Mouse (Mus musculus): ENCODE measurements around the gene Pth1r.

The Pth1r gene

DNA sequence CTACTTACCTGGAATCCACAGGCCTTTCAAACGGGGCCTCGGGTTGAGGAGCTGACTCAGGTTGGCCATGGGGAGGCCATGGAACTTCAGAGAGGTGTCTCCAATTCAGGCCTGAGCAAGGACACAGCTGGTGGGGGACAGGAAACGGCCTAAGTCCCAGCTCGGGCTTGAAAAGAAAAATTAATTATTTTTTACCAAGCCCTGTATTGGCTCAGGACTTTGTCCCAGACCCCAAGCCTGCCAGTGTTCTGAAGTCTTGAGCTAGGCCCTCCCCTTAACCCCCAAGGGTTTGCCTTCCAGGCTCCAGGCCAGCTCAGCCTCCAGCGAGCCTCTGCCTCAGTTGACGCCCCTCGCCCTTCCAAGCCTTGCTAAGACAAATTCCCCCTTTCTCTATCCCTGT lies at the start of gene Pth1r:
TSS of gene Pth1r (minus strand) at position 185 of the 400 bp plus-strand sequence.
- ATAC-seq (ENCODE audit: insufficient number of reproducible peaks, low FRiP score, low TSS enrichment) = no peak

DNA sequence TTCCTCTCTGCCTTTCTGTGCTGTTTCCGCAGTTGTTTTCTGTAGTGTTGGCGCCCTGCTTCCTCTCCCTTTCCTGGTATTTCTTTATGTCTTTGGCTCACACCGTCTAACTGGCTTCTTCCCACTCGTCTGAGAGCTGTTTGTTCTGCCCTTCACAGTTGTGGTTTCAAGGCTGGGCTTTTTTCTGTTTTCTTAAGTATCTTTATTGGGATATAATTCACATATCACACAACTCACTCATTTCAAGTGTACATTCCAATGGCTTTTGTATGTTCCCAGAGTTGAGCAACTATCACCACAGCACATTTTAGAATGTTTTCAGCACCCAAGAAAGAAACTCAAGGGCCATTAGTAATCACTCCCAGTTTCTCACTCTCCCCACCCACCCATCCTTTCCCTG lies 43.5 kb upstream of the Pth1r start:
- ATAC-seq (ENCODE audit: insufficient number of reproducible peaks, low FRiP score, low TSS enrichment) = no peak

DNA sequence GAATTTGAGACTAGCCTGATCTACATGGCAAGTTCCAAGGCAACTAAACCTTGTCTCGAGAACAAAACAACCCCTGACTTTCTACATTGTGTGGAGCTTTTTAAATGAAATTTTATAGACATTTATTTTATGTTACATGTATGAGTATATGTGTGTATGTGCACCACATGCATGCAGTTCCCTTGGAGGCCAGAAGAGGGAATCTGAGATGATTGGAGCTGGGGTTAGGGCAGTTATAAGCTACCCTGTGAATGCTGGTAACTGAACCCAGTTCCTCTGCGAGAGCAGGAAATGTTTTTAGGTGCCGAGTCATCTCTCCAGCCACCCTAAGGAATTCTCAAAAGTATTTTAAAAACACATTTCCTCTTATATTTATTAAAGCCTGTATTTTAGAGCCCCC lies 41.2 kb upstream of the Pth1r start:
- no peak for ATAC-seq (ENCODE audit: insufficient number of reproducible peaks, low FRiP score, low TSS enrichment)

- no peak for ATAC-seq (ENCODE audit: insufficient number of reproducible peaks, low FRiP score, low TSS enrichment)
Measured at GRCm38 (mm10) chr9:110783611-110784010, 36.7 kb upstream of the Pth1r start.

GRCm38 (mm10) chr9:110781731-110782130 lies 34.8 kb upstream of the Pth1r start:
- ATAC-seq (ENCODE audit: insufficient number of reproducible peaks, low FRiP score, low TSS enrichment) = peak; percentile 43; the same call in 1 of the 2 replicates

DNA sequence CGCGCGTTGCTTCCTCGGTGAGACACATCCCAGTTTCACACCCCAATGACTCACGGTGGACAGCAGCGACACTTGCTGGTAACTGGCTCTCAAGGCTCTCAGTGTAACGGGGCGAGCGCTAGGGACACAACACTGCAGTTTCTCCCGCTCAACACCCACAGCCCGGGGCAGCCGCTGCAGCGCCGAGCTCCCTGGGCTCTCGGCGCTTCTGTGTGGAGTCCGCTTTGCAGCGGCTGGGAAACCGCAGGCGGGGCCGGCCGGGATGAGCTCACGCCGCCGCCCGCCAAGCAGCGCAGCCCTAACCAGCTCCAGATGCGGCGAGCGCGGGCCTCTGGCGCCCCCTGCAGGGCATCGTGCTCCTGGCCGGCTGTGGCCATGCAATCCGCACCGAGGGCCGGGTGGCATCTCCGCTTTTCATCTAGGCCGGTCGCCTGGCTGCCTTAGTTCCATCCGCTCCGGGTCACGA lies 34.3 kb upstream of the Pth1r start:
- peak; percentile 90 for ATAC-seq (ENCODE audit: insufficient number of reproducible peaks, low FRiP score, low TSS enrichment)

GRCm38 (mm10) chr9:110779242-110779913 lies 32.4 kb upstream of the Pth1r start:
- ATAC-seq (ENCODE audit: insufficient number of reproducible peaks, low FRiP score, low TSS enrichment) = no peak

DNA sequence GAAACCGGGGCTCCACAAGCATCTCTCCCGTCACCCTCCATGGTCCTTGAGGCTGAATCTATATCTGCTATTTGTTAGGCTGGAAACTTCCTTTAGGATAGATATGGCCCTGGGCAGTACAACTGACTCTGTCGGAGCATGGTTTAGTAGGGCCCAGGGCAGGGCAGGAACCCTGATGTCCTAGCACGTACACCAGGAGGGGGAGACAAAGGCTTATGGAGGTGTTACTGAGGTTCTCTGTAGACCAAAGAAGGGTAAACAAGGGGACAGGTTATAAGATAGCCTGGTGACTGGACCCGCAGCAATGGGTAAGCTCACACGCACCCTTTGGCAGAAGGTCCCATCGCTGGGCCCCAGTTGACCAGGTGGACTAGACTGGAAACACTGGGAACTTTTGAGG lies 31.6 kb upstream of the Pth1r start:
- no peak for ATAC-seq (ENCODE audit: insufficient number of reproducible peaks, low FRiP score, low TSS enrichment)

DNA sequence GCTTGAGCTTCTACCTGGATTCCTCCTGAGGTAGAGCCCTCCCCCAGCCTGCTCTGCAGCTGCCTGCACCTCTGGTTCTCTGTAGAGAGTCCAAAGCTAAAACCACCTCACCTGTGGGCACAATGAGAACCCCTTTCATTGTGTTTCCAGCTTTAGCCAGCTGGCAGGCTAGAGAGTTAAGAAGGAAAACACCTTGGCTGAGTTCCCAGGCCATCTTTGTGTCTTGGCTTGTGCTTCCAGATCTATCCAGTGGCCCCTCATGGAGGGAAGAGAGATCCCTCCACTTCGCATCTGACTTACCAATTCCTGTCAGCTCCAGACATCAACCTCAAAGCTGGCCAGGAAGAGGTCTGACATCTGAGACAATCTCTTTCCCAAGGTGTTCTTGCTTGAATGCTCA lies 31.2 kb upstream of the Pth1r start:
- no peak for ATAC-seq (ENCODE audit: insufficient number of reproducible peaks, low FRiP score, low TSS enrichment)

GRCm38 (mm10) chr9:110775269-110776022 lies 28.5 kb upstream of the Pth1r start:
- no peak for ATAC-seq (ENCODE audit: insufficient number of reproducible peaks, low FRiP score, low TSS enrichment)

DNA sequence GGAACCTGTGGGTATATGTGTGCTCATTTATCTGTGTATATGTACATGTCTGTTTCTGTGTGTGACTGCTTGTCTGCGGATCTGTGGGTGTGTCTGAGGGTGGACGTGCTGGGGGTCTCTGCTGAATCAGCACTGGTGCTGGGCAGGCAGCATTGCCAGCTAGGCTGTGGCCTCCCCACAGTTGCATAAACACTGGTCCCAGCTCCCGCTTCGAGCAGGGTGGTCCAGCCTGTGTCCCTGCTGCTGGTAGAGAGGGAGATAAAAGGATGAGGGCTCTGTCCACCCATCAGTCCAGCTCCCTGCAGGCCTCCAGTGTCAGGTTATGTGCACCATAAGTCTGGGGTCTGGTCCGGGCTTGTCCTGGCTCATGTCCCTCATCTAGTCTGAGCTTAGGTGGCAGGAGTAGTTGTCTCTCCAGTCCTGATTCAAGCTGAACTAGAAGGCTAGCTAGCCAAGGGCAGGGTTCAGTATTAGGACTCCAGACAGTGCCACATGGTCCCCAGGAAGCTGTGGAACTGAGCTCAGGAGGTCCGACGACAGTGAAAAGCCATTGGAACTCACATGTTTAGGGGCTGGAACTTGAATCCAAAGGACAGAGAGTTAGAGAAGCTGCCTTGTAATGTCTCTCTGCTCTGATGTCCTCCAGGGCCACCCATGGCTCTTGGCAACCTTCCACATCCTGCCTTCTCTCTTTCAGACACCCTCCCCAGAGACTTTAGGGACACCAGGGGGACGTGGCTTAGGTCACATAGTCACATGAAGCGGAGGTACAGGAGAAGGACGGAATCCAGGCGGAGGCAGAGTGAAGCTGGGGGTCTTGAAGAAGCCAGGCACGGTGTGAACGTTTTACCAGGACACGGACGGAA lies 27.7 kb upstream of the Pth1r start:
- no peak for ATAC-seq (ENCODE audit: insufficient number of reproducible peaks, low FRiP score, low TSS enrichment)

DNA sequence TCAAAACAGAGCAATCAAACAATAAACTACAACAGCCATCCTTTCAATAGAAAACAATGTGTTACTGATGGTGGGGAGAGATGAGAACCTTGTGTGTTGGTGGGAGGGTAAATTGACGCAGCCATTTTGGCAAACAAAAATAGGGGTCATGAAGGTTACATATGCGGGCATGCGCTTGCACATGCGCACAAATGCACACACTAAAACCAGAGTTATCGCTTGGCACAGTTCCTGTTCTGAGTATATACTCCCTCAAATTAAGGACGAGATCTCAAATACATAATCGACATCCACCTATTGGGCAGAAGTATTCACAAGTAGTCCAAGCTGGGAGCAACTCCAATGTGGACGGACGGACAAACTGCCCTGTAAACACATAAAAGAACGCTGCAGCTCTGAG lies 25.4 kb upstream of the Pth1r start:
- ATAC-seq (ENCODE audit: insufficient number of reproducible peaks, low FRiP score, low TSS enrichment) = no peak

DNA sequence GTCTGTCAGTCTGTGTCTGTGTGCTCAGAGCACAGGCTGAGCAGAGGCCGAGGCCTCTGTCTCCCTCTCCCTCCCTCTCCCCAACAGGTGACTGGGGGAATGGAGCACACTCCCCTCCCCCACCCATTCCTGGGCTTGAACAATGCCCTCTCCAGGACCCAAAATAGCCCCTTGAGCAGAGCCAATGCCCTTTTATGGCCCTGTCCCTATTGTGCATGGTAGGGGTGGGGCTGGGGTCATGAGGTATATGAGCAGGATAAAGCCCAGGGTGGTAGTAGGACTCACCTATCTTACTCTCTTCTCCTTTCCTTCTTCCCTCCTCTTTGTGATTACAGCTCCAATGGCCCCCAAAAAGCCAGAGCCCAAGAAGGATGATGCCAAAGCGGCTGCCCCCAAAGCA lies 16.5 kb upstream of the Pth1r start:
- ATAC-seq (ENCODE audit: insufficient number of reproducible peaks, low FRiP score, low TSS enrichment) = no peak

GRCm38 (mm10) chr9:110762763-110763162 lies 15.8 kb upstream of the Pth1r start:
- no peak for ATAC-seq (ENCODE audit: insufficient number of reproducible peaks, low FRiP score, low TSS enrichment)

GRCm38 (mm10) chr9:110760886-110761285 lies 13.9 kb upstream of the Pth1r start:
- ATAC-seq (ENCODE audit: insufficient number of reproducible peaks, low FRiP score, low TSS enrichment) = no peak

DNA sequence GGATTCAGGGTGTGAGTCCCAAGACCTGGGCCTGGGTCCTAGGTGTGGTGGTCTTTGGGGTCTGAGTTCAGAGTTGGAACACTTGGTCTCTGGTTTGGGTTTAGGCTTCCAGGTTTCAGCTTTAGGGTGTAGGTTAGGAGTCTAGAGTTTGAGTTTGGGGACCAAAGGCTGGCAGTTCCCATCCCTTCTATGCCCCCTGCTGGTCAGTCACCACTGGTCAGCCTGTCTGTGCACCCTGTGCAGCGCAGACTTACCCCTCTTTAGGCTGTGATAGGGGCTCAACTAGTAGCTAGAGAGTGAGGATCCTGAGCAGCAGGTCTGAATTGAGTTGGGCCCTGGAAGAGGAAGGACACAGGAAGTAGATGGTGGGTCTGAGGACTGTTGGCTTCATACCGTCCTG lies 12.3 kb upstream of the Pth1r start:
- ATAC-seq (ENCODE audit: insufficient number of reproducible peaks, low FRiP score, low TSS enrichment) = no peak

GRCm38 (mm10) chr9:110758605-110759004 lies 11.7 kb upstream of the Pth1r start:
- no peak for ATAC-seq (ENCODE audit: insufficient number of reproducible peaks, low FRiP score, low TSS enrichment)

- ATAC-seq (ENCODE audit: insufficient number of reproducible peaks, low FRiP score, low TSS enrichment) = no peak
Measured at GRCm38 (mm10) chr9:110757816-110758215, 10.9 kb upstream of the Pth1r start.

- no peak for ATAC-seq (ENCODE audit: insufficient number of reproducible peaks, low FRiP score, low TSS enrichment)
Measured at GRCm38 (mm10) chr9:110753773-110754172, 6.8 kb upstream of the Pth1r start.

DNA sequence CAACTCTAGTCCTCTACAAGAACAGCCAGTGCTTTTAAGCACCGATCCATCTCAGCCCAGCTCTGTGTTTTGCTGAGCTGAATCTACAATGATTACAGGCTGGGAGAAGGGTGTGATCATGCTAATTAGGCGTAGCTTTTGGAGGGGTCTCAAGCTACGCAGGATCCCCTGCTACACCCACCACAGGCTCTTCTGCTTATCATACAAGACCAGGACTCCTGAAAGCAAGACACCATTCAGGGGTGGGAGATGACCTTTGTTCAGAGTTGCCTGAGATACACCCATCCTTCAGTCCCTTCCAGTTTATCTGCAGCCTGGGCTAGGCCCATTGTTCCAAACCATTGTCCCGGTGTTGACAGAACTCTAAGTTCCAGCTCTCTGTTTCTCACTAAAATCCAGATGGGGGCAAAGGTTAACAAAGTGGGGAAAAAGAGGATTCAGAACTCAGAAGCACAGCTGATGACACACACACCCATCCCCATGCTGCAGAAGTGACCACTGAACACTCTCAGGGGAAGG lies 6.0 kb upstream of the Pth1r start:
- no peak for ATAC-seq (ENCODE audit: insufficient number of reproducible peaks, low FRiP score, low TSS enrichment)

GRCm38 (mm10) chr9:110751412-110751811 lies 4.5 kb upstream of the Pth1r start:
- no peak for ATAC-seq (ENCODE audit: insufficient number of reproducible peaks, low FRiP score, low TSS enrichment)
